Mouse (Mus musculus) T-cell, adult 66 days (primary cell): ENCODE measurements around the gene Pkd2l1. TPM values are rescaled to one million over a fixed set of nuclear protein-coding genes. Genes with fewer than 3 reads are reported as not detected.

Experiments used
- total RNA-seq, 2 experiments: library from RNA; stranded (reverse); gene quantifications; 3 replicates in 1 of 2; 4 replicates in 1 of 2; pipeline ENCODE4 v1.2.4; 2023

The Pkd2l1 gene
- total RNA-seq, result not detected

GRCm38 (mm10) chr19:44192342-44192741, at the start of gene Pkd2l1:
Pkd2l1 (minus strand) TSS chr19:44192442.

GRCm38 (mm10) chr19:44203015-44203564, 10.8 kb upstream of the Pkd2l1 start, which contains the start of gene Scd3:
Scd3 (plus strand) TSS chr19:44203269.

GRCm38 (mm10) chr19:44145702-44146567, 46.3 kb downstream of the Pkd2l1 start, which contains the start of gene Bloc1s2:
Bloc1s2 (minus strand) TSS chr19:44146446.

GRCm38 (mm10) chr19:44135072-44135959, 56.9 kb downstream of the Pkd2l1 start, which contains the start of gene Cwf19l1:
Cwf19l1 (minus strand) TSS chr19:44135876.

GRCm38 (mm10) chr19:44106831-44107660, 85.2 kb downstream of the Pkd2l1 start, which contains the start of gene Chuk:
Chuk (minus strand) TSS chr19:44107480.

Other genes starting within 250 kb of the Pkd2l1 start
- not detected for gene Cpn1, start 205.9 kb downstream of the Pkd2l1 start, total RNA-seq
- not detected for gene Cyp2c23, start 163.2 kb downstream of the Pkd2l1 start, total RNA-seq
- 1 to 10 TPM; 6.2 to 7.8 TPM for gene Erlin1, start 122.7 kb downstream of the Pkd2l1 start, total RNA-seq
- 10 to 100 TPM; 63.7 to 75.5 TPM for gene Chuk, start 85.0 kb downstream of the Pkd2l1 start, total RNA-seq
- 10 to 100 TPM; 22.8 to 27.4 TPM for gene Cwf19l1, start 56.6 kb downstream of the Pkd2l1 start, total RNA-seq
- 10 to 100 TPM; 67.7 to 79.0 TPM for gene Bloc1s2, start 46.0 kb downstream of the Pkd2l1 start, total RNA-seq
- gene Scd3, start 10.8 kb upstream of the Pkd2l1 start, total RNA-seq, result not detected
- gene Scd2, start 101.2 kb upstream of the Pkd2l1 start, total RNA-seq, result 10 to 100 TPM; 15.6 to 18.4 TPM
- under 1 TPM; 0.71 to 0.82 TPM for gene Scd4, start 140.7 kb upstream of the Pkd2l1 start, total RNA-seq
- 1 to 10 TPM; 2.8 to 4.0 TPM for gene Scd1, start 215.4 kb upstream of the Pkd2l1 start, total RNA-seq